Mouse (Mus musculus) c-Kit-positive CD71-positive TER-119-negative erythroid progenitor cells, embryonic 14.5 days (primary cell): ENCODE data around the gene Snx17.
A peak's percentile ranks its signal among the peaks of the same experiment; 100 is the strongest.

Source experiments
- DNase-seq: peaks from one replicate; pipeline ENCODE4 v3.0.0-alpha.2; 2013; ENCODE audit warnings: low read depth

Gene Snx17

DNA sequence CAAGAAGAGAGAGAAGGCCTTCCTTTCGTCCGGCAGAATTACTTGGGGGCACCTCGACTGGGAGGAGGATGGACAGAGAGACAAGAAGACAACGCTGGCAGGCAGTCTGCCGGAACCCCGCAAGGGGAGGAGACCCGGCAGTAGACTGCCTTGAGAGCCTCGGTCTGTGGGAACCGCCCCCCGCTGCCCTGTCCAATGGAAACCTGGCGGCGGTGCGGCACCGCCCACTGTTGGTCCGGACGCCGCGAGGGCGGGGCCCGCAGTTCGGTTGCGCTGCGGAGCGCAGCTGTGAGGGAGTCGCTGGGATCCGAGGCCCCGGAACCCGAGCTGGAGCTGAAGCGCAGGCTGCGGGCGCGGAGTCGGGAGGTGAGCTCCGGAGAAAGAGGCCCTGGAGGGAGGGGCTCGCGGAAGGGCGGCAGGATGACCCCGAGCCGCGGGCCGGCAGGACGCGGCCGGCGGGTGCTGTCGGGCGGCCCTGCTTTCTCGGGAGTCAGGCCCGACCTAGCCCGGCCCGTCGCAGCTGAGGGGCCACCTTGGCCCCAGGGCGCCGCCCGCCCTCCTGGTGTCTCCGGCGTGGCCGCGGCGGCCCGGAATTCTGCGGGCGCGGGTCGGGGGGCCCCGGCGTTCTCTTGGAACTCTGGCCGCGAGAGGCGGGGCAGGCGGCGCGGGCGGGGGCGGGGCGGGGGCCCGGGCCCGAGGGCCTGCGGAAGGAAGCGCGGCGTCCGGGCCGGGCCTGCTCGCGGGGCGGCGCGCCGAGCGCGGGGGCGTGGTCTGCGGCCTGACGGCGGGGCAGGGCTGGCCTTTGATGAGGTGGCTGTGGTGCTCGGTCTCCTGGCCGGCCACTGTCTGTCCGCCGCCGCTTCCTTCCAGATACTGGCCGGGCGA is 47.9 kb downstream of the Snx17 start, which contains the start of the genes Nrbp1 and Gm9970:
Gene Nrbp1 (plus strand): TSS at position 228 of the 885 bp plus-strand sequence.
Gene Gm9970 (minus strand): TSS at position 596 of the 885 bp plus-strand sequence.
- peak; percentile 90 for DNase-seq

DNA sequence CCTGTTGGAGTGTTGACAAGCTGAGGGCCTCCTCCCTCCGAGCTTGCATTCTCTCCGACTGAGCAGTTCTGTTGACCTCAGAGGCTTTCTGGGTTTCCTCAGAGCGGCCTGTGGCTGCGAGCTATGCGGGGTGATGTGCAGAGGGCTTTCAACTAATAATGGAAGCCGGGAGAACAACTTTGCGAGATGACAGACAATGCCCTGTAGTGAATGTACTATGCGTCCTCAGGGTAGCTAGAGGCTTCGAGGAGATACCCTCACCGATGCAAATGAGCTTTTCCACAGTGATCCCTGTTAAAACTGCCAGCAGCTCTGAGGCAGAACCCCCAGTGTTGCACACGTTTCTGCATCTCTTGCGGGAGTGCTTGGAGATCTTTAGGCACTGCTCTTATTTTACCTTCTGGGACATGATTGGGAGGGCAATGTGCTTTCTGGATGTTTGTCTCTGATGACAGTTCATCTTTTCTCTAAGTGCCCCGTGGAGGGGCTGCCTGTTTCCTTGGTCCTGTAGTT is 48.6 kb downstream of the Snx17 start:
- no peak for DNase-seq

DNA sequence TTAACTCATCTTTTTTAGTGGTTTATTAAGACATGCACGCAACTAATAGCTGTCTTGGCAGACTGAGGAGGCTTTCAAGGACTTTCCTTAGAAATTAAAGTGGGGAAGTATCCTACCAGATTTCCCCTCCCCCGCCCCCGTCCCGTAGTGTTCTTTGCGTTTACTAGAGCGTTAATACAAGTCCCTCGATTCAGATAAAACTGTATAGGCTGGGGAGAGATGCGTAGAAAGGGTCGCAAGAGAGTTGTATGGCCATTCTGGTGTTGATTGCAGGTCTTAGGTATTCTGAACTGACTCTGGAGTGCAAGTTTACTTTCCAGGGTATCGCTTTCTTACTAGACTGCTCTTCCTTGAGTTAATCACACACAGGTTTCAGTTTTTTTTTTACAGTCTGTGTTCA is 49.2 kb downstream of the Snx17 start:
- DNase-seq, result no peak
